Mouse (Mus musculus) gastrocnemius, postnatal 36 days (tissue): Measurements from ENCODE around the gene Gm5868. TPM values are rescaled to one million over a fixed set of nuclear protein-coding genes. Genes with fewer than 3 reads are reported as not detected.

Experiments used
- DNase-seq, 2 experiments: peaks; one replicate each; pipeline ENCODE4 v3.0.0; 2022
- intact Hi-C: fragments of 180-260 bp; cut with DNase I; formaldehyde crosslinking; loops from one replicate; pipeline ENCODE4 v1.15.1; 2025
- total RNA-seq, 2 experiments: library from RNA; stranded (reverse); gene quantifications; 2 replicates each; pipeline ENCODE4 v1.2.3; 2021

Gm5868 gene
- total RNA-seq, 2 experiments from 2014 or later, result not detected

DNA sequence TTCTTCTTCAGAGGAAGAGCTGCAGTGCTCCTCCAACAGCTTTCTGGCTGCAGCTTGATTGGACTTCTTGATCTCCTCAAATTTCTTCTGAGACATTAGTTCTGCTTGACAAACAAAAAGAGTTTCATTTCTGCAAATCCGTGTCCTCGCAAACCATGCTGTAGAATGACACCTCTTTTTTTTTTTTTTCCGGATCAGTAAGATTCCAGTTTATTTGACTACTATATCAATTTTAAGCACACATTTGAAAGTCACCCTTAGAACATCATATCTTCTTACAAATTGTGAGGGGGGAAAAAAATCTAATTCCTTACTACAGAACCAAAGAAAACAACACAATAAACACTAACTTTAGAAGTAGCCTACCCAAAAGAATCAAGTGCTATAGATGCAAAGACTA is 31.1 kb downstream of the Gm5868 start:
- intact Hi-C loops, result no loop called here
- no peak for DNase-seq

DNA sequence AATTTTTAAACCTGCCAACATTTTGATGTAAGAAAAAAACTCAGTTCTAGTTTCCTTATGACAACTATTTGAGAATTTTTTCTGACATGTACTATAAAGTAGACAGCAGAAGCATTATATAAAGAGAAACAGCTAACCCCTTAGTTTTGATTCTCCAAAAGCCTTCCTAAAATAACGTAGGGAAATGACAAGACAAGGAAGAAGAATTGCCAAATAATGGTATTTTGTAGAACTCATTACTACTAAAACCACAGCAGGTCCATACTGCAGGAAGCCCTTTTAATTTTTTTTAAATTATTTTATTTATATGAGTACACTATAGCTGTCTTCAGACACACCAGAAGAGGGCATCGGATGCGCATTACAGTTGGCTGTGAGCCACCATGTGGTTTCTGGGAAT is 36.1 kb downstream of the Gm5868 start:
- DNase-seq, result no peak
- intact Hi-C loops, result no loop called here

Other genes with a start within 250 kb of the Gm5868 start
- under 1 TPM in 1 of 2 experiments, not detected in 1; 0.17 TPM for gene Corin, start 83.1 kb downstream of the Gm5868 start, total RNA-seq
- 1 to 10 TPM; 3.8 to 4.7 TPM for gene Nfxl1, start 27.9 kb downstream of the Gm5868 start, total RNA-seq
- gene Zar1, start 6.3 kb downstream of the Gm5868 start, total RNA-seq, result not detected
- gene Cnga1, start 56.7 kb upstream of the Gm5868 start, total RNA-seq, result not detected
- gene Nipal1, start 60.2 kb upstream of the Gm5868 start, total RNA-seq, result not detected
- gene Txk, start 165.2 kb upstream of the Gm5868 start, total RNA-seq, result under 1 TPM in 1 of 2 experiments, not detected in 1; 0.15 TPM